In the genomic region with DNA sequence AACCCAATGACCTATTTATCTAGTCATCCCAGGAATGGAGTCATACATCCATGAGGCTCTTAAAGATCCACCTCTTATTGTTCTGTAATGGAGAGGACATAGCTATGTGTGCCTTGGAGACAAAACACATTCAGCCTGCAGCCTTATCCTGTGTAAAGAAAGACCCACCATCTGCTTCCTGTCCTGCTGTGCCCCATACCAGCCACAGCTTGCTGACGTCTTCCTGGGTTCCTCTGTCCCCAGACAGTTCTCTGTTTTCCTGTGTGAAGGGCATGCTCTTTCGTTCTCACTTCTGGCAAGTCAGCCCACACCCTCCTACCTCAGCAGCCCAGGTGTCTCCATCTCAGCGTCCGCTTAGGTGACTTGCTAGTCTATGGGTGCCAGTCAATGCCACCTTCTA, we compare ENCODE assay signal across 15 mouse cellular contexts. TPM values are rescaled to one million over a fixed set of nuclear protein-coding genes. Genes with fewer than 3 reads are reported as not detected.
A peak's percentile ranks its signal among the peaks of the same experiment; 100 is the strongest.
DNase-seq lines count a peak whose midpoint lies in the region; ATAC-seq lines count a peak whose summit lies in the region.
"Had no signal": no experiment of that assay in that cellular context is flagged by ENCODE, and none has a peak within 500 bp of the region (broad histone marks: within the 10 kb centered on the region; RNA-seq: fewer than 3 reads in every experiment).

No protein-coding gene starts in this region.

- ATAC-seq in heart, embryonic 11.5 days (replicated peaks; ENCODE audit: insufficient number of reproducible peaks, low FRiP score, low TSS enrichment) = 0 out of 2 replicates have a peak, but pooled peaks have one; percentile 49
- ATAC-seq in hematopoietic stem cell, adult 5-6 weeks (replicated peaks in 1 of 2; ENCODE audit: insufficient read depth in 1 of 2, low FRiP score in 2 of 2, low TSS enrichment in 1 of 2, low read depth in 1 of 2, poor library complexity in 2 of 2, severe bottlenecking in 2 of 2) = peak; percentile 89 to 94
- no peak for ATAC-seq in erythroid progenitor cell, adult 5-6 weeks (replicated peaks; ENCODE audit: low FRiP score, poor library complexity, severe bottlenecking)
- ATAC-seq: midbrain, embryonic 13.5 days had no signal

- H3K27me3 ChIP-seq in heart, embryonic 11.5 days (ENCODE audit: control insufficient read depth, insufficient read depth, low read length) = no peaks in the 10 kb centered on the region
- H3K27me3 ChIP-seq: midbrain, embryonic 13.5 days had no signal

- DNase-seq in heart, adult 9 months (ENCODE audit: low spot score in 2 of 2) = no peak
- DNase-seq in CD4-positive helper T cell, adult 2 months (ENCODE audit: low read depth, low spot score) = peak; percentile 74
- peak; percentile 80 to 82 for DNase-seq in natural killer cell, adult 2 months (ENCODE audit: low spot score in 2 of 2)
- no peak for DNase-seq in right cerebral cortex, adult 2 months (ENCODE audit: low spot score in 2 of 2)
- no peak for DNase-seq in urinary bladder, postnatal 14 days (ENCODE audit: low spot score)
- DNase-seq: adrenal gland, postnatal 10 days; embryo, embryonic 11 days; layer of hippocampus, postnatal 36 days; right cerebral cortex, adult 18-20 months had no signal

- H3K4me2 ChIP-seq in heart, embryonic 11.5 days = no peak overlapping the region
- H3K4me2 ChIP-seq: hindbrain, embryonic 13.5 days; midbrain, embryonic 13.5 days had no signal

- peaks cover 26% of the 10 kb centered on the region for H3K4me1 ChIP-seq in heart, embryonic 11.5 days (ENCODE audit: control insufficient read depth, insufficient read depth, low read length)

- no peak overlapping the region for H3K4me3 ChIP-seq in heart, embryonic 11.5 days (ENCODE audit: low read depth, low read length)
- H3K4me3 ChIP-seq: hindbrain, embryonic 13.5 days; midbrain, embryonic 13.5 days had no signal

- H3K9ac ChIP-seq in heart, embryonic 11.5 days (ENCODE audit: low read depth, low read length) = no peak overlapping the region
- H3K9ac ChIP-seq: hindbrain, embryonic 13.5 days; midbrain, embryonic 13.5 days had no signal

- H3K27ac ChIP-seq in heart, embryonic 11.5 days (ENCODE audit: low read depth, low read length) = no peak overlapping the region; the same call in 1 of the 2 replicates
- H3K27ac ChIP-seq: hindbrain, embryonic 13.5 days; midbrain, embryonic 13.5 days had no signal

- H3K36me3 ChIP-seq in heart, embryonic 11.5 days (ENCODE audit: control insufficient read depth, insufficient read depth, low read length) = no peaks in the 10 kb centered on the region
- H3K36me3 ChIP-seq: hindbrain, embryonic 13.5 days; midbrain, embryonic 13.5 days had no signal

- WGBS in heart, embryonic 11.5 days (ENCODE audit: insufficient replicate concordance) = 41% methylated on average over 4 of the region's 4 CpGs

- no peaks in the 10 kb centered on the region for H3K9me3 ChIP-seq in heart, embryonic 11.5 days (replicated peaks; ENCODE audit: control insufficient read depth, low read length)
- H3K9me3 ChIP-seq: hindbrain, embryonic 13.5 days; midbrain, embryonic 13.5 days had no signal

RNA-seq across cellular contexts. Expression of a gene that starts 15.9 kb away (rescaled TPM):
- 15.5 and 16.2 TPM in 2 replicates for polyA plus RNA-seq in heart, embryonic 11.5 days (2014; fragmentation: Nextera tagmentation; extraction: Ambion mirVana)
- 26.4 and 32.4 TPM in 2 replicates for total RNA-seq in hematopoietic stem cell, adult 5-6 weeks (2017)
- total RNA-seq in erythroid progenitor cell, adult 5-6 weeks (2015; ENCODE audit: low replicate concordance) = 46.5 and 50.8 TPM in 2 replicates
- 44.3 and 45.0 TPM in 2 replicates for total RNA-seq in erythroid progenitor cell, adult 5-6 weeks (2017; ENCODE audit: low replicate concordance)

RNA-seq across cellular contexts. Expression of a gene that starts 41.9 kb away (rescaled TPM):
- not detected in 2 replicates for polyA plus RNA-seq in heart, embryonic 11.5 days (2014; fragmentation: Nextera tagmentation; extraction: Ambion mirVana)
- not detected in 2 replicates for total RNA-seq in hematopoietic stem cell, adult 5-6 weeks (2017)
- total RNA-seq in erythroid progenitor cell, adult 5-6 weeks (2015; ENCODE audit: low replicate concordance) = not detected in 2 replicates
- total RNA-seq in erythroid progenitor cell, adult 5-6 weeks (2017; ENCODE audit: low replicate concordance) = not detected in 2 replicates
- total RNA-seq: adrenal gland, postnatal 10 days; layer of hippocampus, postnatal 36 days had no signal
- polyA plus RNA-seq: frontal cortex, adult 2 months; hindbrain, embryonic 13.5 days; midbrain, embryonic 13.5 days had no signal

Comparison
In these comparisons a context has a peak if more than half of its experiments do, and no peak if none do; other contexts are left out.
1. DNase-seq: peak in CD4-positive helper T cell, adult 2 months (single experiment) and natural killer cell, adult 2 months (2 of 2); none in heart, adult 9 months (0 of 2), right cerebral cortex, adult 2 months (0 of 2) and urinary bladder, postnatal 14 days (single experiment).